Mouse (Mus musculus) right cerebral cortex, postnatal 25 days (tissue): ENCODE results near the gene Esp34.

Source experiments
- DNase-seq: peaks from one replicate; pipeline ENCODE4 v3.0.0; 2022

The Esp34 gene

GRCm38 (mm10) chr17:38553892-38554291 is at the start of gene Esp34:
Gene Esp34, plus strand, starts transcription at chr17:38554192.
- no peak for DNase-seq

GRCm38 (mm10) chr17:38562527-38562926 is 8.5 kb downstream of the Esp34 start:
- DNase-seq: no peak
